Mouse (Mus musculus) hindbrain, embryonic 12.5 days (tissue): Measurements from ENCODE around the gene Krtap4-13. TPM values are rescaled to one million over a fixed set of nuclear protein-coding genes. Genes with fewer than 3 reads are reported as not detected.
"Not testable (repeated sequence)": the region's sequence is repeated elsewhere in the genome, so short reads cannot be mapped to it uniquely, and the experiment has no call there.

Experiments
- ATAC-seq: fragments of 200-750 bp; cut with Nextera tagmentation; 2 replicates; pipeline ENCODE4 v1.8.0; 2017; ENCODE audit warnings: moderate TSS enrichment; ENCODE audit not compliant: low FRiP score
- H3K27ac ChIP-seq: fragments of 300-500 bp; sonication (generic); 2 replicates; pipeline ENCODE4 v1.5.1; 2016; ENCODE audit warnings: mild to moderate bottlenecking
- H3K27me3 ChIP-seq: fragments of 300-500 bp; sonication (generic); 2 replicates; pipeline ENCODE4 v1.6.1; 2016; ENCODE audit warnings: mild to moderate bottlenecking
- H3K36me3 ChIP-seq: fragments of 300-500 bp; sonication (generic); 2 replicates; pipeline ENCODE4 v1.6.1; 2016; ENCODE audit warnings: mild to moderate bottlenecking
- H3K4me1 ChIP-seq: fragments of 300-500 bp; sonication (generic); 2 replicates; pipeline ENCODE4 v1.6.1; 2016
- H3K4me2 ChIP-seq: fragments of 300-500 bp; sonication (generic); replicated peaks from 2 replicates; pipeline ENCODE4 v1.6.1; 2016; ENCODE audit warnings: mild to moderate bottlenecking
- H3K4me3 ChIP-seq: fragments of 300-500 bp; sonication (generic); 2 replicates; pipeline ENCODE4 v1.5.1; 2016; ENCODE audit warnings: mild to moderate bottlenecking
- H3K9ac ChIP-seq: fragments of 300-500 bp; sonication (generic); 2 replicates; pipeline ENCODE4 v1.6.1; 2016; ENCODE audit warnings: mild to moderate bottlenecking, moderate library complexity
- H3K9me3 ChIP-seq: fragments of 300-500 bp; sonication (generic); replicated peaks from 2 replicates; pipeline ENCODE4 v1.6.1; 2016; ENCODE audit warnings: mild to moderate bottlenecking
- WGBS: fragments of 180-500 bp; shearing (Covaris S2); methylation state at CpG from one replicate; pipeline ENCODE4 v1.1.7; 2016; 5-methylcytosine and 5-hydroxymethylcytosine counted together
- polyA plus RNA-seq: library from polyadenylated mRNA; unstranded; fragments of >200 nt; fragmentation: Nextera tagmentation; extraction: Ambion mirVana; gene quantifications from 2 replicates; pipeline ENCODE4 v1.2.1, GENCODE M21; 2016

The Krtap4-13 gene
- polyA plus RNA-seq, 1 experiment from 2014 or later = not detected

DNA sequence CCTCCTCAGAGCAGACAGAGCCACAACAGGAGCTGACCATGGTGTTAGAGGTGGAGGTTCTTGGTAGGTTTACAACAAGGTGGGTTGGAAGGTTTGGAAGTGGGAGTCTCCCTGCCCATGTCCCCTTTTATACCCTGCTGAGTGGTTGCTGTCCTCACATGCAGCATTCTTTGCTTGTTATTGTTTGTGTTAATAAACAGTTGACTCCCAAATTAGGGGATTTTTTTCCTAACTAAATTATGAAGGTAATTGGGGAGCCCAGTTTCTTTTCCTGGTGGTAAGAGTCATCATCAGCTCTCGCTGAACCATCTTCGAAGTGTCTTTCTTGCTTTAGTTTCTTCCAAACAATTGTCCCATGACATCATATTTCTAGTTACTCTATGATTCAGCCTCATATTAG lies 29.1 kb downstream of the Krtap4-13 start, which contains the start of gene Krtap4-8:
Gene Krtap4-8 (minus strand): TSS at position 101 of the 400 bp plus-strand sequence.
- no peak within 1 kb of the TSS for H3K9ac ChIP-seq
- no peak within 1 kb of the TSS for H3K4me2 ChIP-seq
- H3K27ac ChIP-seq = no peak within 1 kb of the TSS
- no peak within 1 kb of the TSS for H3K4me3 ChIP-seq
- no peaks in the 10 kb centered on the region for H3K36me3 ChIP-seq
- no peaks in the 10 kb centered on the region for H3K9me3 ChIP-seq
- ATAC-seq = no peak
- no peaks in the 10 kb centered on the region for H3K27me3 ChIP-seq
- peaks cover 5% of the 10 kb centered on the region; the same call in 1 of the 2 replicates for H3K4me1 ChIP-seq
- 91% methylated on average over 2 of the region's 2 CpGs for WGBS

DNA sequence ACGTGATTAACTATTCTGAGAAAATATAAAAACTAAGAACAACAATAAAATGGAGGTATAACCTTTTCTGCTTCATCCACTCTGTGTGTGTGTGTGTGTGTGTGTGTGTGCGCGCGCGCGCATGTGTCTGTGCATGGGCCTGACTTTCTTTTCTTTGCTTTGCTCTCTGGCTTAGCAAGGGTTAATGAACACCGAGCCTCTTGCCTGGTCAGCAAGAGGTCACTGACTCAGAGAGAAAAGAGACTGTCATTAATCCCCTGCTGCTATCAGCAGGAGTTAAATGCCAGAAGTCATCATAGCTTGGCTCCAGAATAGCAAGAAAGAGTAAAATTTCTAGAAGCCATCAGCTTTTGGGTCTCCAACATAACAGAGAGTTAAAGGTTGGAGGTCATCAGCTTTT lies 31.3 kb downstream of the Krtap4-13 start:
- H3K36me3 ChIP-seq = no peaks in the 10 kb centered on the region
- no peak overlapping the region for H3K9ac ChIP-seq
- H3K4me2 ChIP-seq = no peak overlapping the region
- H3K9me3 ChIP-seq = no peaks in the 10 kb centered on the region
- H3K4me1 ChIP-seq = peaks cover 5% of the 10 kb centered on the region; the same call in 1 of the 2 replicates
- no peak overlapping the region for H3K4me3 ChIP-seq
- H3K27me3 ChIP-seq = no peaks in the 10 kb centered on the region
- WGBS = 53% methylated on average over 7 of the region's 7 CpGs
- no peak for ATAC-seq
- H3K27ac ChIP-seq = no peak overlapping the region

DNA sequence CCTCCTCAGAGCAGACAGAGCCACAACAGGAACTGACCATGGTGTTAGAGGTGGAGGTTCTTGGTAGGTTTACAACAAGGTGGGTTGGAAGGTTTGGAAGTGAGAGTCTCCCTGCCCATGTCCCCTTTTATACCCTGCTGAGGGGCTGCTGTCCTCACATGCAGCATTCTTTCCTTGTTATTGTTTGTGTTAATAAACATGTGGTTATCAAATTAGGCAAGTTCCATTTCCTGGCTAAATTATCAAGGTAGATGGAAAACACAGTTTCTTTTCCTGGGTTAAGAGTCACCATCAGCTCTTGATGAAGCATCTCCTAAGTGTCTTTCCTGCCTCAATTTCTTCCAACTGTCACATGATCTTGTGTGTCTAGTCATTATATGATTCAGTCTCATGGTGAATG lies 36.9 kb downstream of the Krtap4-13 start, which contains the start of gene Gm11595:
Gene Gm11595 (minus strand): TSS at position 101 of the 400 bp plus-strand sequence.
- H3K27me3 ChIP-seq, H3K4me1 ChIP-seq, ATAC-seq, H3K4me3 ChIP-seq, H3K36me3 ChIP-seq, H3K9ac ChIP-seq, H3K4me2 ChIP-seq, H3K9me3 ChIP-seq, H3K27ac ChIP-seq: not testable (repeated sequence)

DNA sequence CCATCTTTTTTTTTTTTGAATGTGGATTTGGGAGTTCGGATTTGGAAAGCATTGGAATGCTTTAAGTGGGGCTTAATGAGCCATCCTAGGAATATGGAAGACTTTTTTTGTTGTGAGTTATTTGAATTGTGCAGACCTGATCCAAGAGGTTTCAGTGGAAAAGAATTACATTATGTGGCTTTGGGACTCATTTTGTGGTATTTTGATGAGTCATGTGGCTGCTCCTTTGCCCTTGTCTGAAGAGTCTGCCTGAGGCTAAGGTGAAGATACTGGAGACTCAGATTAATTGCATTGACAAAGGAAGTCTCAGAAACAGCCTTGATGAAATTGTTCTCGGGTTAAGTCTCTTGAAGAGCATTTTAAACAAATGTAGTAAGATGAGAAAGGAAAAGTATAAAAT lies 41.3 kb downstream of the Krtap4-13 start:
- WGBS = 89% methylated on average over 2 of the region's 2 CpGs
- Histone ChIP-seq H3K36me3 (no peaks in the 10 kb centered on the region), H3K9ac (no peak overlapping the region), H3K27ac (no peak overlapping the region), H3K4me2 (no peak overlapping the region), H3K27me3 (no peaks in the 10 kb centered on the region), H3K4me3 (no peak overlapping the region), H3K4me1 (no peaks in the 10 kb centered on the region), H3K9me3 (no peaks in the 10 kb centered on the region)
- no peak for ATAC-seq

Other genes with a start within 250 kb of the Krtap4-13 start
- gene Krtap3-1, start 243.3 kb downstream of the Krtap4-13 start, polyA plus RNA-seq = not detected in 2 replicates
- not detected in 2 replicates for gene Krtap1-5, start 228.9 kb downstream of the Krtap4-13 start, polyA plus RNA-seq
- gene Krtap1-4, start 226.2 kb downstream of the Krtap4-13 start, polyA plus RNA-seq = not detected in 2 replicates
- not detected in 2 replicates for gene Krtap1-3, start 218.6 kb downstream of the Krtap4-13 start, polyA plus RNA-seq
- not detected in 2 replicates for gene Krtap9-3, start 211.8 kb downstream of the Krtap4-13 start, polyA plus RNA-seq
- gene Gm11938, start 206.6 kb downstream of the Krtap4-13 start, polyA plus RNA-seq = not detected in 2 replicates
- gene Gm11937, start 199.7 kb downstream of the Krtap4-13 start, polyA plus RNA-seq = not detected in 2 replicates
- gene Krtap2-4, start 195.0 kb downstream of the Krtap4-13 start, polyA plus RNA-seq = not detected in 2 replicates
- gene Gm11562, start 189.5 kb downstream of the Krtap4-13 start, polyA plus RNA-seq = not detected in 2 replicates
- gene Krtap4-1, start 181.7 kb downstream of the Krtap4-13 start, polyA plus RNA-seq = not detected in 2 replicates
- not detected in 2 replicates for gene Krtap4-2, start 174.8 kb downstream of the Krtap4-13 start, polyA plus RNA-seq
- gene Krtap4-7, start 165.8 kb downstream of the Krtap4-13 start, polyA plus RNA-seq = not detected in 2 replicates
- not detected in 2 replicates for gene Gm11555, start 159.7 kb downstream of the Krtap4-13 start, polyA plus RNA-seq
- not detected in 2 replicates for gene Gm11563, start 150.9 kb downstream of the Krtap4-13 start, polyA plus RNA-seq
- not detected in 2 replicates for gene Krtap4-6, start 143.9 kb downstream of the Krtap4-13 start, polyA plus RNA-seq
- not detected in 2 replicates for gene Gm14190, start 119.2 kb downstream of the Krtap4-13 start, polyA plus RNA-seq
- not detected in 2 replicates for gene Gm14180, start 75.6 kb downstream of the Krtap4-13 start, polyA plus RNA-seq
- not detected in 2 replicates for gene Gm11595, start 37.0 kb downstream of the Krtap4-13 start, polyA plus RNA-seq
- gene Krtap4-8, start 29.2 kb downstream of the Krtap4-13 start, polyA plus RNA-seq = not detected in 2 replicates
- gene Krtap4-9, start 24.7 kb downstream of the Krtap4-13 start, polyA plus RNA-seq = not detected in 2 replicates
- gene Gm11596, start 16.4 kb downstream of the Krtap4-13 start, polyA plus RNA-seq = not detected in 2 replicates
- gene Gm11569, start 11.0 kb downstream of the Krtap4-13 start, polyA plus RNA-seq = not detected in 2 replicates
- gene Gm11554, start 5.4 kb downstream of the Krtap4-13 start, polyA plus RNA-seq = not detected in 2 replicates
- gene Gm11564, start 5.8 kb upstream of the Krtap4-13 start, polyA plus RNA-seq = not detected in 2 replicates
- not detected in 2 replicates for gene 2300003K06Rik, start 28.2 kb upstream of the Krtap4-13 start, polyA plus RNA-seq
- not detected in 2 replicates for gene Krtap4-16, start 41.7 kb upstream of the Krtap4-13 start, polyA plus RNA-seq
- gene Gm11568, start 48.0 kb upstream of the Krtap4-13 start, polyA plus RNA-seq = not detected in 2 replicates
- gene Gm11559, start 54.6 kb upstream of the Krtap4-13 start, polyA plus RNA-seq = not detected in 2 replicates
- not detected in 2 replicates for gene Krtap9-1, start 63.5 kb upstream of the Krtap4-13 start, polyA plus RNA-seq
- not detected in 2 replicates for gene Gm11567, start 69.3 kb upstream of the Krtap4-13 start, polyA plus RNA-seq
- gene Krtap31-1, start 98.0 kb upstream of the Krtap4-13 start, polyA plus RNA-seq = not detected in 2 replicates
- gene Gm11565, start 104.9 kb upstream of the Krtap4-13 start, polyA plus RNA-seq = not detected in 2 replicates
- gene Krtap31-2, start 126.4 kb upstream of the Krtap4-13 start, polyA plus RNA-seq = not detected in 2 replicates
- not detected in 2 replicates for gene Krtap9-5, start 138.6 kb upstream of the Krtap4-13 start, polyA plus RNA-seq
- gene Krtap29-1, start 169.2 kb upstream of the Krtap4-13 start, polyA plus RNA-seq = not detected in 2 replicates
- gene Krtap16-1, start 176.7 kb upstream of the Krtap4-13 start, polyA plus RNA-seq = not detected in 2 replicates
- not detected in 2 replicates for gene Krtap17-1, start 184.1 kb upstream of the Krtap4-13 start, polyA plus RNA-seq
- gene Krt33a, start 206.3 kb upstream of the Krtap4-13 start, polyA plus RNA-seq = not detected in 2 replicates
- 0.14 TPM in 1 of 2 replicates, not detected in the other for gene Krt33b, start 220.0 kb upstream of the Krtap4-13 start, polyA plus RNA-seq
- gene Krt34, start 231.7 kb upstream of the Krtap4-13 start, polyA plus RNA-seq = not detected in 2 replicates
- gene Krt31, start 240.7 kb upstream of the Krtap4-13 start, polyA plus RNA-seq = not detected in 2 replicates